Mouse (Mus musculus) heart, embryonic 16.5 days (tissue): Measurements from ENCODE around the gene Prss40. TPM values are rescaled to one million over a fixed set of nuclear protein-coding genes. Genes with fewer than 3 reads are reported as not detected.

Experiments
- ATAC-seq: fragments of 200-750 bp; cut with Nextera tagmentation; replicated peaks from 2 replicates; pipeline ENCODE4 v1.8.0; 2017; ENCODE audit warnings: moderate number of reproducible peaks; ENCODE audit not compliant: insufficient read depth, low FRiP score; ENCODE audit errors: extremely low read depth
- H3K27ac ChIP-seq: fragments of 300-500 bp; sonication (generic); 2 replicates; pipeline ENCODE4 v1.5.1; 2014; ENCODE audit warnings: mild to moderate bottlenecking, low read length, control low read depth, moderate library complexity
- H3K27me3 ChIP-seq: fragments of 300-500 bp; sonication (generic); 2 replicates; pipeline ENCODE4 v1.6.1; 2014; ENCODE audit warnings: low read length, mixed read lengths; ENCODE audit not compliant: control insufficient read depth, insufficient read depth
- H3K36me3 ChIP-seq: fragments of 300-500 bp; sonication (generic); 2 replicates; pipeline ENCODE4 v1.6.1; 2014; ENCODE audit not compliant: control insufficient read depth, insufficient read depth
- H3K4me1 ChIP-seq: fragments of 300-500 bp; sonication (generic); 2 replicates; pipeline ENCODE4 v1.6.1; 2014; ENCODE audit warnings: low read length, mixed read lengths; ENCODE audit not compliant: control insufficient read depth, insufficient read depth
- H3K4me2 ChIP-seq: fragments of 300-500 bp; sonication (generic); 2 replicates; pipeline ENCODE4 v1.6.1; 2014; ENCODE audit warnings: low read depth, mild to moderate bottlenecking, control low read depth, low read length
- H3K4me3 ChIP-seq: fragments of 300-500 bp; sonication (generic); 2 replicates; pipeline ENCODE4 v1.5.1; 2014; ENCODE audit warnings: mild to moderate bottlenecking, control low read depth, low read length
- H3K9ac ChIP-seq: fragments of 300-500 bp; sonication (generic); 2 replicates; pipeline ENCODE4 v1.6.1; 2014; ENCODE audit warnings: low read length, control low read depth
- H3K9me3 ChIP-seq: fragments of 300-500 bp; sonication (generic); replicated peaks from 2 replicates; pipeline ENCODE4 v1.6.1; 2016; ENCODE audit warnings: low read length; ENCODE audit not compliant: control insufficient read depth
- WGBS: fragments of 180-500 bp; shearing (Covaris S2); extraction: QIAGEN DNeasy Blood & Tissue Kit; methylation state at CpG from one replicate; pipeline ENCODE4 v1.1.7; 2014; 5-methylcytosine and 5-hydroxymethylcytosine counted together
- polyA plus RNA-seq: library from polyadenylated mRNA; unstranded; fragments of >200 nt; fragmentation: Nextera tagmentation; extraction: Ambion mirVana; gene quantifications from 2 replicates; pipeline ENCODE4 v1.2.1, GENCODE M21; 2015

Gene Prss40
- polyA plus RNA-seq, 1 experiment from 2014 or later, result not detected

DNA sequence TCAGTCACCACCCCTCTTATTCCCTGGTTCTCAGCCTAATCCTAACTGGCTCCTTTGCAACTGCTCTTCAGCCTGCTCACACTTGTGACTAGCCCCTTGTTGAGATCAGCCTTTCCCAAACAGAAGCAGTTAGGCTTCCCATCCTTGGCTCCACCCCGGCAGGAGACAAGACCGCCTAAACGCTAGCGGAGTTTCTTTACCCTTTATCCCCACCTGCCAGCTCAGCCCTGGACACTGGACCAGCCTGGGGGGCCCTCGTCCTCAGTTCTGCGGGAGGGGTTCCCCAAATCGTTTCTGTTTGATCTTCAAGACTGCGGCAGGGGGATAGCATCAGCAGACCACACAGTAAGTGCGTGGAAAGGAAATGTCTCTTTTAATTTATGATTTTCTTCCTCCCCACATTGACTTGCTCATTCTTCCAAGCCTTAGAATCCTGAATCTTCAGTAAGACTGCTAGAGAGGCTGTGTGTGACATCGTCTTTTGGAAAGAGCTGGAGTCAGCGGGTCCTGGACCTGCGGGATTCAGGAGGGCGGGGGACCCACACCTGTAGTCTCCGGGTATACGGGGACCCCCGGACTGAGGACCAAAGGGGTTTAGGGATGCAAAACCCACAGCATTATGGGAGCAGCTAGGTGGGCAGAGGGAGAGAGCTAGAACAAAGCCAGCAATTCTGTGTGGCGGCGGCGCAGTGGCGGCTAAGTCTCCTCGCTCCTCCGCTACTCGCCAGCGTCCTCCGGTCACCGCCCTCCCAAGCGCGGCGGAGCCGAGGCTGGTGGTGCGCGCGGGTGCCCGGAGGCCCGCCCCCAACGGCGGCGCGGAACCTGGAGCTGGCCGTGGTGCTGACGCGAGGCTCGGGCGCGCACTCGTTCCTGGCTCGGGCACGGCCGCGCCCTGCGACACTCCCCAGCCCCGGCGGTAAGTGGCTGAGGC, 18.4 kb upstream of the Prss40 start, which contains the start of gene Amer3:
TSS of gene Amer3 (plus strand) at position 807 of the 931 bp plus-strand sequence.
- H3K27ac ChIP-seq, result no peak within 1 kb of the TSS
- H3K4me1 ChIP-seq, result peaks cover 7% of the 10 kb centered on the region
- peak within 1 kb of the TSS; percentile 70 for H3K4me2 ChIP-seq
- H3K27me3 ChIP-seq, result peaks cover 22% of the 10 kb centered on the region
- H3K9ac ChIP-seq, result no peak within 1 kb of the TSS; the same call in 1 of the 2 replicates
- no peaks in the 10 kb centered on the region for H3K9me3 ChIP-seq
- no peaks in the 10 kb centered on the region for H3K36me3 ChIP-seq
- WGBS, result under 1% methylated on average over 52 of the region's 53 CpGs
- peak; percentile 73 for ATAC-seq
- H3K4me3 ChIP-seq, result peak within 1 kb of the TSS; percentile 48

DNA sequence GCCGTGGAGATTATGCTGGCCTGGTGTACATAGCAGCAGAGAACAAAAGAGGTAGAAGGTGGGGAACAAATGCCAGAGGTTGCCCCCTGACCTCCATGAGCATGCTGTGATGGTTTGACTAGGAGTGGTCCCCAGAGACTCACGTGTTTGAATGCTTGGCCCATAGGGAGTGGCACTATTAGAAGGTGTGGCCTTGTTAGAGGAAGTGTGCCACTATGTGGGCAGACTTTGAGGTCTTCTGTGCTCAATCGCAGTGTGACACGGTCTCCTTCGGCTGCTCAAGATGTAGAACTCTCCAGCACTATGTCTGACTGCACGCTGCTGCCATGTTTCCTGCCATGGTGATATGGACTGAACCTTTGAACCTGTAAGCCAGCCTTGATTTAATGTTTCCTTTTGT, 12.5 kb upstream of the Prss40 start:
- Histone ChIP-seq H3K4me2 (no peak overlapping the region), H3K4me1 (no peaks in the 10 kb centered on the region), H3K27ac (no peak overlapping the region), H3K36me3 (no peaks in the 10 kb centered on the region), H3K4me3 (no peak overlapping the region), H3K27me3 (peaks cover 2% of the 10 kb centered on the region; the same call in 1 of the 2 replicates), H3K9me3 (no peaks in the 10 kb centered on the region), H3K9ac (no peak overlapping the region)
- ATAC-seq, result no peak
- WGBS, result 76% methylated on average over 6 of the region's 6 CpGs

- WGBS, result 71% methylated on average over 6 of the region's 6 CpGs
Observed at GRCm38 (mm10) chr1:34571431-34571830, 10.7 kb upstream of the Prss40 start.

GRCm38 (mm10) chr1:34569876-34570275, 9.1 kb upstream of the Prss40 start:
- no peak overlapping the region for H3K9ac ChIP-seq
- no peaks in the 10 kb centered on the region for H3K9me3 ChIP-seq
- 88% methylated on average over 2 of the region's 2 CpGs for WGBS
- no peak overlapping the region for H3K27ac ChIP-seq
- no peak overlapping the region for H3K4me2 ChIP-seq
- H3K4me3 ChIP-seq, result no peak overlapping the region
- H3K4me1 ChIP-seq, result no peaks in the 10 kb centered on the region
- H3K27me3 ChIP-seq, result no peaks in the 10 kb centered on the region
- no peak for ATAC-seq
- no peaks in the 10 kb centered on the region for H3K36me3 ChIP-seq

More at GRCm38 (mm10) chr1:34571431-34571830, 10.7 kb upstream of the Prss40 start:
- Histone ChIP-seq H3K27me3 (no peaks in the 10 kb centered on the region), H3K4me3 (no peak overlapping the region), H3K9ac (no peak overlapping the region), H3K9me3 (no peaks in the 10 kb centered on the region), H3K4me1 (no peaks in the 10 kb centered on the region), H3K36me3 (no peaks in the 10 kb centered on the region), H3K4me2 (no peak overlapping the region), H3K27ac (no peak overlapping the region)
- no peak for ATAC-seq

- WGBS, result 91% methylated on average over 2 of the region's 2 CpGs
- Histone ChIP-seq H3K36me3 (no peaks in the 10 kb centered on the region), H3K4me3 (no peak overlapping the region), H3K27ac (no peak overlapping the region), H3K9ac (no peak overlapping the region), H3K9me3 (no peaks in the 10 kb centered on the region), H3K4me2 (no peak overlapping the region), H3K4me1 (no peaks in the 10 kb centered on the region), H3K27me3 (no peaks in the 10 kb centered on the region)
- ATAC-seq, result no peak
Observed at GRCm38 (mm10) chr1:34568120-34568519, 7.4 kb upstream of the Prss40 start.

DNA sequence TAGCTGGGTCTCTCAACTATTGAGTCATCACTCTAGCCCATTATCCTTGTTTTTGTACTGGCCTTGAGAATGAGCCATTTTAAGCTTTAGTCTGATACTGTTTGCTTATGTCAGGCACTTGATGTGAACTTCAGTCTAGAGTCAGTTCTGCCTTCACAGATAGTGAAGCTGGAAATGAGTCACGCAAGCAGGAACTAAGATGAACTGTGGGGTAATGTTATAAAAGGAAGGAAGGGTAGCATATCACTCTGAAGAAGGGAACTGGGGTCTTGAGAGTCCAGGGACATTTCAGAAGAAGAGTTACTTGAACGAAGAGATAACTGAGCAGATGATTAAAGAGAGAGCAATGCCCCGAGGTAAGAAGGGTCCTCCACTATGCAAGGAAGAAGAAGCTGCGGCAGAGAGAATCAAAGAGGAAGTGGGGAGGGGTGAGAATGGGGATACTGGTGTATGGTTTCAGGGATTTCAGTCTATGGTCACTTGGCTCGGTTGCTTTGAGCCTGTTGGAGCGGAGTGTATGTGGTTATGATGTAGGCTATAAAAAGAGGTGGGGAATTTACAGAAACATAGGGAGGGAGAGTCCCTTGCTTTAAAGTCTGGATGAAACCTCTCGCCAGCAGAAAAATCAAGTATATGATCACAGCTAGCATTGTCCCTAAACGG, 3.8 kb upstream of the Prss40 start:
- Histone ChIP-seq H3K36me3 (no peaks in the 10 kb centered on the region), H3K4me2 (no peak overlapping the region), H3K27ac (no peak overlapping the region), H3K4me1 (no peaks in the 10 kb centered on the region), H3K4me3 (no peak overlapping the region), H3K27me3 (no peaks in the 10 kb centered on the region), H3K9ac (no peak overlapping the region), H3K9me3 (no peaks in the 10 kb centered on the region)
- no peak for ATAC-seq
- 66% methylated on average over 8 of the region's 8 CpGs for WGBS

GRCm38 (mm10) chr1:34554275-34554674, 6.5 kb downstream of the Prss40 start:
- H3K4me1 ChIP-seq, result no peaks in the 10 kb centered on the region
- no peak overlapping the region for H3K27ac ChIP-seq
- no peaks in the 10 kb centered on the region for H3K36me3 ChIP-seq
- H3K27me3 ChIP-seq, result no peaks in the 10 kb centered on the region
- 80% methylated on average over 7 of the region's 7 CpGs for WGBS
- H3K9ac ChIP-seq, result no peak overlapping the region
- no peak overlapping the region for H3K4me3 ChIP-seq
- no peak overlapping the region for H3K4me2 ChIP-seq
- no peak for ATAC-seq
- no peaks in the 10 kb centered on the region for H3K9me3 ChIP-seq

- Histone ChIP-seq H3K27ac (no peak overlapping the region), H3K4me3 (no peak overlapping the region), H3K9ac (no peak overlapping the region), H3K4me2 (no peak overlapping the region), H3K27me3 (no peaks in the 10 kb centered on the region), H3K9me3 (no peaks in the 10 kb centered on the region; the same call in 1 of the 2 replicates), H3K36me3 (no peaks in the 10 kb centered on the region), H3K4me1 (no peaks in the 10 kb centered on the region)
- 84% methylated on average over 1 of the region's 1 CpGs for WGBS
- ATAC-seq, result no peak
Observed at GRCm38 (mm10) chr1:34553690-34554089, 7.1 kb downstream of the Prss40 start.

- H3K36me3 ChIP-seq, result no peaks in the 10 kb centered on the region
- peaks cover 2% of the 10 kb centered on the region for H3K9me3 ChIP-seq
- no peak overlapping the region for H3K4me3 ChIP-seq
- no peak for ATAC-seq
- no peaks in the 10 kb centered on the region for H3K4me1 ChIP-seq
- H3K27ac ChIP-seq, result no peak overlapping the region
- H3K9ac ChIP-seq, result no peak overlapping the region
- no peaks in the 10 kb centered on the region for H3K27me3 ChIP-seq
- WGBS, result 79% methylated on average over 1 of the region's 1 CpGs
- no peak overlapping the region for H3K4me2 ChIP-seq
Observed at GRCm38 (mm10) chr1:34547074-34547473, 13.7 kb downstream of the Prss40 start.
